Mouse (Mus musculus) cerebellum, adult (tissue): ENCODE results near the gene Jmjd1c.
A peak's percentile ranks its signal among the peaks of the same experiment; 100 is the strongest.

Experiments used
- ATAC-seq: cut with Nextera tagmentation; 2 replicates; pipeline ENCODE4 v1.9.2; 2017; ENCODE audit warnings: mild to moderate bottlenecking, moderate library complexity, mixed read lengths; ENCODE audit not compliant: insufficient number of reproducible peaks, low FRiP score, low TSS enrichment

Jmjd1c gene

DNA sequence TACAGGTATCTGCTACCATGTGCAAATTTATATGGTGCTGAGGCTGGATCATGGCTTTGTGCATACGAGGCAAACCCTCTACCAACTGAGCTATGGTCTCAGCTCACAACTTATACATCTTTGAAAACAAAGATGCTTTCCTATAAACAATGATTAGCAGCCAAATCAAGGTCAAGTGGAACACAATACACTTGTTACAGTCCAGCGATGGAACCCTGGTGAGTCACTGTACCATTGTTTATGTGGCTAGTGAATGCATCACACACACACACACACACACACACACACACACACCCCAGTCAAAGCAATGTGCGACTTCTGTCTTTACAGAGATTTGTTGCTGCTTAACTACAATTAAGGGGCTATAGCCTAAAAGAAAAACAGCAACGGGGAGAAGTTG lies 24.5 kb upstream of the Jmjd1c start:
- ATAC-seq, result no peak

DNA sequence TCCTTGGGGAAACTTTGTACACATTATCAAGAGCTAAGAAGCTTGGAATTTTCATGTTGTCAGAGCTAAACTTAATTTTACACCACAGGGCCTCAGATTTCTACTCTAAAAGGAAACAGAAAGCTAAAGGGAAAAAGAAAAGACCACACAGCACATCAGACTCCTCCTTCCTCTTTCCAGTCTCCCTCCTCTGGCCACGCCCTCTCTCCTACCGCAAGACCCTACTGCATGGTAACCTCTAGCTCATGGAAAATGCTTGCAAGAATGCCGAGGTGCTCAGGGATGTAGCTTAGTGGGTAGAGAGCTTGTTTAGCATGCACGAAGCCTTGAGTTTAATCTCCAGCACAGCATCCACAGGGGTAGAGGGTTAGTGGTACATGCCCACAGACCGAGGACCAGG lies 24.0 kb upstream of the Jmjd1c start:
- ATAC-seq, result no peak

DNA sequence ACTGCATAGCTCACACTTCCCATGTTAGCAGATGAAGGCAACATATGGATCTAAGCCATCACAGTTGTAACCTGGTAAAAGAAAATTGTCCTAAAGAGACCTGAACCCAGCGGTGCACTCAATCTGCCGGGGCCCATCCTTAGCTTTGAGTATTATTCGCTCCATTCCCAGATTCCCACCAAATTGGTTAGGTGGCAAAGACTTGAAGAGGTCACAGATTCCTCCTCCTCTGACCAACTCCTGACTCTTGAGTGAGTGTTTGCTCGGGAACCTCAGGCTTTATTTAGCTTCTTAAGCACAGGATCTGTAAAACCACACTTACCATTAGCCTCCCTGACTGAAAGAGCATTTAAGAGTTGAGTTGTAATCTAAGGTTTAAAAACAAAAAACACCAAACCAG lies 23.3 kb upstream of the Jmjd1c start:
- ATAC-seq, result no peak

DNA sequence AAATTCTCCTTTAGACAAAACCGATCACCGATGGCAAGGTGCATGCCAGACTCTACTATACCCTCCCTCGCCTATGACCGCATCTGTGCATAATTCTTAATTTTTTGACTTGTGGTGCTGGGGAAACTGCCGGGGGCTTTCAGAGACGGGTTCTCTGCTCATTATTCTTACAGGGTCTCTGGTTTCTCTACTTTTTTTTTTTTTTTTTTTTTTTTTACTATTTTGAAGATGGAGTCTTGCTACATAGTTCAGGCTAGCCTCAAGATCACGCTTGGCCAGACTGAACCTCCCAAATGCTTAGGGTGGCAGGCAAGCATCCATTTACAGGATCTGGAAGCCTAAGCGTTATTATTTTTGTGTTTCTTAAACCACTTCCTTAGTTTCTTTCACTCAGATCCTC lies 22.3 kb upstream of the Jmjd1c start:
- ATAC-seq, result no peak

GRCm38 (mm10) chr10:67075931-67076878 lies 19.7 kb upstream of the Jmjd1c start:
- ATAC-seq, result peak; percentile 89

DNA sequence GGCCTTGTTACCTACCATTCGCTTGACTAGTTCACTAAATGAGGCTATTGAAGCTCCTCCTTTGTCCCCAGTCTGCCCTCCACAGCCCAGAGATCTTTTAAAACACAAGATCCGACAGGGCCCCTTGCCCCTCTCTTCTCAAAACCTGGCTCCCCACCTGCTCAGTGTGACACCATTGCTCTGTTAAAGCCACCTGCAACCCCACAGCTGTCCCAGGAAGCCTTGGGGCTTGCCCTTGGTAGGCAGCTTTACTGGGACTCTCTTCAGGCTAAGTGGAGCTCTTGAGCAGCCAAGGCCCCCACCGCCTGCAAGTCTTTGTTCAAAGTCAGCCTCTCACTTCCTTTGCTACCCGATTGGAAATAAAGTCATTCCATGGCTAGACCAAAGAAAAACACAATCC lies 16.9 kb upstream of the Jmjd1c start:
- ATAC-seq, result no peak

DNA sequence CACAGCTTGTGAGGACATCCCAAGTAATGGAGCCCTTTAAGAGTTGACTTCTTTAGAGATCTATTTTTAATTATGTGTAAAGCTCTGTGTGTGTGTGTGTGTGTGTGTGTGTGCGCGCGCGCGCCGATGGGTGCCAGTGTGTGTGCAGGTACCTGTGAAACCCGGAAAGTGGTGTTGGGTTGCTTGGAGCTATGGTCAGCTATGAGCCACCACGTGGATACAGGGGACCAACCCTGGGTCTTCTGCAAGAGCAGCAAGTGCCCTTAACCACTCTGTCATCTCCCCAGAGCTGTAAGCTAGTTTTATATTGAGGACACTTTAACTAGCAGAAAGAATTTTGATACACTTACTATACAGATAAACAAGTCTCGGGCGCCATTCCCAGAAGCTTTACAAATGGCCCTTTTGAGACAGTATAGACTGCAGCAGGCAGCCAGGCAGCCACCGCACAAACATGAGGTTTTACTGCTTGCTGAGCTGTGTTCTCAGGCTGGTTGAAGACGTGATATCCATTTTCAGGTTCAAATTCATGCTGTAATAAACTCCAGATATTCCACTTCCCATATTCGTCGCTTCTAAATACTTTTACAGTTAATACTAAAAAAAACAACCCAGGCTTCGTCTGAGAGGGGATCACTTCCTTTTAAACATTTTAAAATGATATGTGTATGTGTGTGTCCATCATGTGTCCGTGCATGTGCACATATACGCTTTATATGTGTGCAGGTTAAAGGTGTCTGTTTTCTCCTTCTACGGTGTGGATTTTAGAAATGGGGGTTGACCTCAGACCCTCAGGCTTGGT lies 14.5 kb upstream of the Jmjd1c start:
- ATAC-seq, result no peak

DNA sequence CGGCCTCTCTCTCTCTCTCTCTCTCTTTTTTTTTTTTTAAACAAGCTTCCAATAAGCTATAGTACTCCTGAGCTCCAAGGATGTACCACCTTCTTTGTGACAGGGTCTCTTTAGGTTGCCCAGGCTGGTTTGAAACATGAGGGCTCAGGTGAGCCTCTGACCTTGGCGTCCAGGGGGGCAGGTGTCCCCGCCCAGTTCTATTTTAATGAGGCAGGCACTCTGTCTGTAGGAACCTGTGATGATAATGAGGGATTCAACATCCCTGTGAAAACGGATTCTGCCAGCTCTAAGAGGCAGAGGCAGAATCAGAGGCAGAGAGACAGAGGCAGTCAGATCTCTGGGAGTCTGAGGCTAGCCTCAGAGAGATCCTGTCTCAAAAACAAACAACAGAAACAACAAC lies 13.4 kb upstream of the Jmjd1c start:
- ATAC-seq, result no peak

DNA sequence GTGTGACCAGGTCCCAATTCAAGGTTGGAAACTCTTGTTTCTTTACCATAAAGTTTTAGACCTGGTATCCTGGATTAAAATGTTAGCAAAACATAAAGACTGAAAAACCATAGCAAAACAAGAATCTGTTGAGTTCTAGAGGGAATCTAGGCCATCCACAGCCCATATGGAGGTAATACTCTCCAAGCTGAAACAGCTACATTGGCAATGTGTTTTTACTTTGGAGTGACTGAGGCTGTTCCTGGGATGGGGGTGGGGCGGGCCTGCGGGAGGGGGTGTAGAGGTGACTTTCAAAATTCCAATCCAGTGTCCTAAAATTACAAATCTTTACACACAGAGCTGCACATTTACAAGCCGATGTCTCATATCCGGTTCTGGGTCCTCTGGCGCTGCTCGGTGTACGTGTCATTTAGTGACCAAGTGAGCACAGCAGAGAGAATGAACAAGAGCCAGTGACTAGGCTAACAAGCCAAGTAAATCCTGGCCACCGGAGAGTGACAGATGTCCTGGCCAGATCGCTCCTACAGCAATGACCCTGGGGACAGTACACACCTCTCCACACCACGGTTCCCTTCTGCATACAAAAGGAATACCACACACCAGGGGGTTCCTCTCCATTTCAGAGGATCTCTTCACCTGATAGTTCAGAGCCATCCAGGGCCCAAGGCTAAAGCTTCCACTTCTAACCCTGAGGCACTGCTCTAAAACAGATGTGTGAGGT lies 12.3 kb upstream of the Jmjd1c start:
- peak; percentile 89 for ATAC-seq

DNA sequence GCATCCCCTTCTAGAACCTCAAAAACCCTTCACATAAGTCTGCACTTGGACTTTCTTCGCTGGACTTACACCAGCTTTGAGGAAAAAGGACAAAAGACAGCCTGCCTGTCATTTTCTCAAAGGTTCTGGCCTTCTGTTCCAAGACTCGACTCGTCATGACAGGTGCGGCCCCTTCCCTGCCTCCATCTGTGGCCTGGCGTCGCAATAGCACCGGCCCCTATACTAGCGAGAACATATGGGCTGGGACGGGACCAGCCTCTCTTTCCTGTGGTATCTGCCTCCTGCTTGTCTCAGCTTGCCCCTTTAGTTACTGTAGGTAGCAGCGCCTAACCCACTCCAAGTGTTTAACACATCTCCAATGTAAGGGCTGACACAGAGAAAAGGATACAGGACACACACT lies 10.8 kb upstream of the Jmjd1c start:
- peak; percentile 79 for ATAC-seq

DNA sequence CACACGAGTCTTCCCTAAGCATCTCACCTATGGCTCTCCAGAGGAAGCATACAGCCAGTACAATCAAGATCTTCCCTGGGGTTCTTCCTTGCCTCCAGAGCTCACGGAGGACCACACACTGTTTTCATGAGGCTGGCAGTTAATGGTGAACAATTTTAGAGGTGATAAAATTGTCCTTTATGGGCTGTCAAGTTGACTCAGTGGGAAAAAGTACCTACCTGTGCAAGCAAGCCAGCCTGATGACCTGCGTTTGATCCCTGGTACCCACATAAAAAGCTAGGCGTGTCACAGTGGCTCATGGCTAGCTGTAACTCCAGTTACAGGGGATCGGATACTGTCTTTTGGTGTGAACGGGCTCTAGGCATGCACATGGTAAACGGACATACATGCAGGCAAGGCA lies 10.0 kb upstream of the Jmjd1c start:
- ATAC-seq, result no peak

GRCm38 (mm10) chr10:67087447-67088226 lies 8.3 kb upstream of the Jmjd1c start:
- ATAC-seq, result no peak

DNA sequence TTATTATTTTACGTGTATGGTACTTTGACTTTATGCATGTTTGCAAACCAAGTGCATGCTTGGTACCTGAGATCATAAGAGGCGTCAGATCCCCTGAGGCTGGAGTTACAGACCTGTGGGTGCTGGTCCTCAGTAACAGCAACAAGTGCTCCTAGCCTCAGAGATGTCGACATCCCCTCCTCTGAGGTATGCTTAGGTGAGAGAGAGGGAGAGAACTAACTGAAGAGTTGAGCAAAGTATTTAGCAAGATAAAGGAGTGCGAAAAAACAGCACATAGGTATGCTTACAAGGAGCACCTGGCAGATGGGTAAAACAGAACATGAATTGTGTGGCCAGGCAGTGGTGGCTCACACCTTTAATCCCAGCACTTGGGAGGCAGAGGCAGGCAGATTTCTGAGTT lies 5.3 kb upstream of the Jmjd1c start:
- ATAC-seq, result no peak

GRCm38 (mm10) chr10:67094922-67095321 lies 1.0 kb upstream of the Jmjd1c start:
- ATAC-seq, result no peak

GRCm38 (mm10) chr10:67096621-67097436 lies 904 bp downstream of the Jmjd1c start, which contains the start of gene Reep3:
Reep3 (minus strand) TSS chr10:67096945.
- peak; percentile 36 for ATAC-seq

DNA sequence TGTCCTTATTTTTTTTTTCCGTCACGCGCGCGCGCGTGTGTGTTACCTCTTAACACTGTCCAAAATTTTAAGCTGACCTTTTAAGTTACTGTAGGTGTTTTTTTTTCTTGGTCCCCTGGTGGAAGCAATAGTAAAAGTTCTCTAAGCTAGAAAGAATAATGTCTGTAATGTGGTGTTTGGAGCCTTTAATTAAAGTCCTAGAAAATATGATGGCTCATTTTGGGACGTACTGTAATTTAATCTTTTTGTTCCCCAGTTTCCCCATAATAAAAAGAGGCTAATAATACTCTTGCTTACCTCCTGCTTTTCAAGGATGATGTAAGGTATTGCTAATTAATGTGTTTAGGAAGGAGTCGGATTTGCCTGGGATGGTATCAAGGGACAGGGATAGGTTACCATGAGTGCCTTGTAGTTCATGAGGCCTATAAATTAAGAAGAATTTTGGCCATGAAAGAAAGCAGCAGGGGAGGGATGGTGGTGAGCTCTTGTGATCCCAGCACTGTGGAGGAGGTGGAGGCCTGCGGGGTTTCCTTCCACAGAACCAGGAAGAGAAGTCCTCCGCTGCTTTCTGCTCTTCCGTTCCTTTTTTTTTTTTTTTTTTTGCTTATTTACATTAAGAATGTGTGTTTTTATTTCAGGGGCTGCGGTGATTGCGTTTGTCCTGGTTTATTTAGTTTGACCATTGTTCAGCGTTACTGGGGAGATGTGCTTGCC lies 1.7 kb downstream of the Jmjd1c start:
- no peak for ATAC-seq

GRCm38 (mm10) chr10:67098408-67099050 lies 2.6 kb downstream of the Jmjd1c start:
- ATAC-seq, result no peak
